Mouse (Mus musculus) neural tube, embryonic 15.5 days (tissue): Measurements from ENCODE around the gene Sh2d5. TPM values are rescaled to one million over a fixed set of nuclear protein-coding genes. Genes with fewer than 3 reads are reported as not detected.

ENCODE experiments used
- ATAC-seq: fragments of 200-750 bp; cut with Nextera tagmentation; 2 replicates; pipeline ENCODE4 v1.8.0; 2017; ENCODE audit warnings: mild to moderate bottlenecking, moderate TSS enrichment, moderate library complexity; ENCODE audit not compliant: low FRiP score
- H3K27ac ChIP-seq: fragments of 300-500 bp; sonication (generic); replicated peaks from 2 replicates; pipeline ENCODE4 v1.5.1; 2015; ENCODE audit warnings: mild to moderate bottlenecking, inconsistent platforms
- H3K27me3 ChIP-seq: fragments of 300-500 bp; sonication (generic); replicated peaks from 2 replicates; pipeline ENCODE4 v1.6.1; 2015; ENCODE audit warnings: inconsistent platforms
- H3K36me3 ChIP-seq: fragments of 300-500 bp; sonication (generic); 2 replicates; pipeline ENCODE4 v1.6.1; 2015; ENCODE audit warnings: inconsistent platforms
- H3K4me1 ChIP-seq: fragments of 300-500 bp; sonication (generic); 2 replicates; pipeline ENCODE4 v1.6.1; 2015; ENCODE audit warnings: inconsistent platforms
- H3K4me2 ChIP-seq: fragments of 300-500 bp; sonication (generic); 2 replicates; pipeline ENCODE4 v1.6.1; 2015; ENCODE audit warnings: inconsistent platforms, mild to moderate bottlenecking, moderate library complexity
- H3K4me3 ChIP-seq: fragments of 300-500 bp; sonication (generic); replicated peaks from 2 replicates; pipeline ENCODE4 v1.5.1; 2015; ENCODE audit warnings: mild to moderate bottlenecking, inconsistent platforms
- H3K9ac ChIP-seq: fragments of 300-500 bp; sonication (generic); replicated peaks from 2 replicates; pipeline ENCODE4 v1.6.1; 2015; ENCODE audit warnings: mild to moderate bottlenecking, inconsistent platforms
- H3K9me3 ChIP-seq: fragments of 300-500 bp; sonication (generic); replicated peaks from 2 replicates; pipeline ENCODE4 v1.6.1; 2016; ENCODE audit warnings: inconsistent platforms
- WGBS: fragments of 180-500 bp; shearing (Covaris S2); methylation state at CpG from one replicate; pipeline ENCODE4 v1.1.7; 2015; ENCODE audit warnings: mixed read lengths; 5-methylcytosine and 5-hydroxymethylcytosine counted together
- polyA plus RNA-seq: library from polyadenylated mRNA; unstranded; fragments of >200 nt; fragmentation: Nextera tagmentation; extraction: Ambion mirVana; gene quantifications from 2 replicates; pipeline ENCODE4 v1.2.1, GENCODE M21; 2015

Gene Sh2d5
- polyA plus RNA-seq, 1 experiment from 2014 or later, result 19.9 TPM

DNA sequence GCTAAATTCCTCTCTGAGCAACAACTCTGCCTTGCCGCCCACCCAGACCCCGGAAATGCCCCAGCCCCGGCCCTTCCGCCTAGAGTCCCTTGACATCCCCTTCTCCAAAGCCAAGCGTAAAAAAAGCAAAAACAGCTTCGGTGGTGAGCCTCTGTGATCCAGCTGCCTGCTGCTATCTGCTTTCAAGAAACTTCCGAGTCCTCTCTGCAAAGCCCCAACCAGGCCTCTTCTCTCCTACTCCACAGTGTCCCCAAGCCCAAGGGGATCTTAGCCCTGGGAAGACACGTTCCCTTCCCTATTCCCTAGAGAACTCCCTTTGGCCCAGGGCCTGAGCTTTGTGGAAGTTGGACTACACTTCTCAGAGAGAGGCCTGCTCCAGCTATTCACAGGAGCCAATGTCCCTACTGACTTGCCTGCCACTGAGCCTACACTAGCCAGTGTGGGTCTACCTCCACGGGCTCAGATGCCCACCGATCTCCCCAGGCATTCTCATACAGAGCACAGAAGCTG is 51.1 kb downstream of the Sh2d5 start:
- no peaks in the 10 kb centered on the region for H3K9me3 ChIP-seq
- peaks cover 24% of the 10 kb centered on the region for H3K4me1 ChIP-seq
- no peak overlapping the region for H3K9ac ChIP-seq
- no peak overlapping the region for H3K27ac ChIP-seq
- H3K4me2 ChIP-seq, result no peak overlapping the region
- H3K4me3 ChIP-seq, result no peak overlapping the region
- no peak for ATAC-seq
- WGBS, result 87% methylated on average over 10 of the region's 10 CpGs
- H3K27me3 ChIP-seq, result no peaks in the 10 kb centered on the region
- H3K36me3 ChIP-seq, result no peaks in the 10 kb centered on the region

DNA sequence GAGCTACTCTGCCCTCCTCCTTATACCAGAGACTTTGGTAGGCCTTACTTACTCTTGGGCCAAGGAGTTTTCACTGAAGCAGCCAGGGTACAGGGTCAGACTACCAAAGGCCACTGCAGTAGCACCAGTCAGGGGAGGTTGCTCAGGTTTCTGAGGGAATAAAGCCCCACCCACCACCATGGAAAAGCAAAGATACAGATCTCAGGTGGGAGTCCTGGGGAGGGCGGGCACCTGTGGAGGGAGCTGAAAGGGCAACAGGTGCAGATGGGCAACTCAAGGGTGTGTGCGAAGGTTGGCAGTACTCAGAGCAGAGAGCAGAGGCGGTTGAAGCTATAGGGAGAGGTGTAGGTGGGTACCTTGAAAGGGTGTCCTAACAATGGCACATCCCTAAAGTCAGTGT is 52.8 kb downstream of the Sh2d5 start:
- no peak for ATAC-seq
- Histone ChIP-seq H3K27me3 (no peaks in the 10 kb centered on the region), H3K4me1 (peaks cover 38% of the 10 kb centered on the region), H3K27ac (no peak overlapping the region), H3K9ac (no peak overlapping the region), H3K9me3 (no peaks in the 10 kb centered on the region), H3K4me2 (no peak overlapping the region), H3K36me3 (peaks cover 6% of the 10 kb centered on the region; the same call in 1 of the 2 replicates), H3K4me3 (no peak overlapping the region)
- 96% methylated on average over 3 of the region's 3 CpGs for WGBS

DNA sequence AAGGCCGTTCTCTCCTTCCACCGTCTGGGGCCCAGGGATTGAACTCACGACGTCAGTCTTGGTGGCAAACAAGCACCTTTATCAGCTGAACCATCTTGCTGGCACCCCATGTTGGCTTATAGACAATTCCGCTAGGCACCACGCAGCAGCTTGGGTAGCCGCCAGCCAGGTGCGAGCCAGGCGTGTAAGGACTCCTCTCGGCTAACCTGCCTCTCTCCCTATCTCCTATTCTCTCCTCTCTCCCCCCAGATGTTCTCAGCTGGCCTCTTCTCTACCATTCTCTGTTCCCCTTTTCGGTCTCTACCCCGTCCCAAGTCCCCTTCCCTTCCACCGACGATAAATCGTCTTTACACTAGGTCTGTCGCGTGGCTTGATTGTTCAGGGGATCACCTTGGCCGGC is 53.5 kb downstream of the Sh2d5 start:
- Histone ChIP-seq H3K4me3 (peak overlapping the region; percentile 95), H3K9me3 (no peaks in the 10 kb centered on the region), H3K4me2 (peak overlapping the region; percentile 94), H3K4me1 (peaks cover 38% of the 10 kb centered on the region), H3K36me3 (peaks cover 12% of the 10 kb centered on the region), H3K9ac (peak overlapping the region; percentile 76), H3K27me3 (no peaks in the 10 kb centered on the region), H3K27ac (peak overlapping the region; percentile 84)
- 17% methylated on average over 18 of the region's 18 CpGs for WGBS
- ATAC-seq, result no peak

DNA sequence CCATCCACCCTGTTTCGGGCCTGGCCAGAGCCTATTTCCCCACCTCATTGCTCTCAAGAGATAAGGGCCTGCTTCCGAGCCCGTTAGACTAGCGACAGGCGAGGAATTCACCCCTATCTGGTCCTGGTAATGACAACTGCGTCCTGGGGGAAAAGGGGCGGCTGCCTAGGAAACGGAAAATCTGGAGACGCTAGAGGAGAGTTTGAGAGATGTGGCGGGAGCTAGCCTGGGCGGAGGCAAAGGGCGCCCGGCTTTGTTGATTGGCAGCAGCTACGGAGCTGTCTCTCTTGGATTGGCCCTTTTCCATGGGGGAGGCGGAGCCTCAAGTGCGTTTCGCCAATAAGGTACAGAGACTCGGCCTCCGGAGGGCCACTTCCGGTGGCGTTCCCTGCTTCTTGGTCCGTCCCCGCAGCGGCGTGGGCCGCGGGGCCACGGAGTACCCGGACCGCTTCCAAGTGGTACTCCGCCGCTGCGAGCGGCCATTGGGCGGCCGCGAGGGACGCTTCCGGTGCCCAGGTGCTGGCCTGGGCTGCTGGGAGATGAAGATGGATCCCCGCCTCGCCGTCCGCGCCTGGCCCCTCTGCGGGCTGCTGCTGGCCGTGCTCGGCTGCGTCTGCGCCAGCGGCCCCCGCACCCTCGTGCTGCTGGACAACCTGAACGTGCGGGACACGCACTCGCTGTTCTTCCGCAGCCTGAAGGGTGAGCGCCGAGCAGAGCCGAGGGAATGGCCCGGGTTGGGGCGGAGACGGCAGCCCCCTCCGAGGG is 54.3 kb downstream of the Sh2d5 start, which contains the start of gene Ddost:
Gene Ddost (plus strand): TSS at position 391 of the 765 bp plus-strand sequence.
- Histone ChIP-seq H3K4me3 (peak within 1 kb of the TSS; percentile 95), H3K9ac (peak within 1 kb of the TSS; percentile 97), H3K4me1 (peaks cover 38% of the 10 kb centered on the region), H3K36me3 (peaks cover 20% of the 10 kb centered on the region), H3K9me3 (no peaks in the 10 kb centered on the region), H3K27ac (peak within 1 kb of the TSS; percentile 88), H3K27me3 (no peaks in the 10 kb centered on the region), H3K4me2 (peak within 1 kb of the TSS; percentile 94)
- under 1% methylated on average over 60 of the region's 64 CpGs for WGBS
- peak; percentile 98 for ATAC-seq

DNA sequence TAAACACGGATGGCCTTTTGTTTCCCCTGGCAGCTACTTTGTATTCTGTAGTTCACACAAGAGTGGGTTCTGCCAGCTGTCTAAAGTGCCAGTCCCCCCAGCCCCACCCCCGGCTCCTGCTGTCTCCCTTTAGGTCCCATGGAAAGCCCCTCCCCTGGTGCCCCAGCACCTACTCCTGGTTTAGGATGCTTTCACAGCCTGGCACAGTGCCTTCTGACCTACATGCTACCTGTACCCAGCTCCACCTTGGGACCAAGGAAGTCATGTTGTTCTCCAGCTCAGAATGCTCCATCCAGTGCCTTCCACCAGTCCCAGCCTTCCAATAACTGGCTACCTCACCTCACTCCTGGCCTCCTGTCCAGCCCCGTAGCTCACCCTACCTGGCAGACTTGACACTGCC is 56.8 kb downstream of the Sh2d5 start:
- WGBS, result 74% methylated on average over 3 of the region's 3 CpGs
- Histone ChIP-seq H3K36me3 (peaks cover 43% of the 10 kb centered on the region), H3K4me3 (no peak overlapping the region), H3K4me1 (peaks cover 38% of the 10 kb centered on the region), H3K27me3 (no peaks in the 10 kb centered on the region), H3K27ac (no peak overlapping the region), H3K9me3 (no peaks in the 10 kb centered on the region), H3K9ac (no peak overlapping the region), H3K4me2 (peak overlapping the region; percentile 11; the same call in 1 of the 2 replicates)
- ATAC-seq, result no peak

DNA sequence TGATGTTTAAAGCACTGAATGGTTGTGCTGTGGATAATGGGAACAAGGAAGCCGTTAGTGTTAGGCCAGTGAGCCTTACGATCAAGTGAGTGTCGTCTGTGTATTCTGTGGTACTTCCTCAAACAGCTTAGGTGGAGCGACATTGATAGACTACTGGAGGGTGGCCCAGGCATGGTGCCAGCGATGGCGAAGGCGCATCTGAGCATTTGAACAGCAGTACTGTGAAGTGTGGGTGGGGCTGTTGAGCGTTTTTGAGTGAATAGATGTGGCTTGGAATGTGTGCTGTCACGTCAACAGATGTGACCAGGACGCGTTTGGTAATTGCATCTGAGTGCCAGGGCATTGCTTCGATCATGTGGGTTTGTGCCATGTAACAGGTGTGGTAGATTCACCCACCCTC is 57.5 kb downstream of the Sh2d5 start:
- no peak for ATAC-seq
- H3K4me2 ChIP-seq, result no peak overlapping the region
- H3K4me3 ChIP-seq, result no peak overlapping the region
- H3K36me3 ChIP-seq, result peaks cover 51% of the 10 kb centered on the region
- H3K9me3 ChIP-seq, result no peaks in the 10 kb centered on the region
- H3K4me1 ChIP-seq, result peaks cover 38% of the 10 kb centered on the region
- no peaks in the 10 kb centered on the region for H3K27me3 ChIP-seq
- H3K9ac ChIP-seq, result no peak overlapping the region
- WGBS, result 88% methylated on average over 12 of the region's 12 CpGs
- H3K27ac ChIP-seq, result no peak overlapping the region

DNA sequence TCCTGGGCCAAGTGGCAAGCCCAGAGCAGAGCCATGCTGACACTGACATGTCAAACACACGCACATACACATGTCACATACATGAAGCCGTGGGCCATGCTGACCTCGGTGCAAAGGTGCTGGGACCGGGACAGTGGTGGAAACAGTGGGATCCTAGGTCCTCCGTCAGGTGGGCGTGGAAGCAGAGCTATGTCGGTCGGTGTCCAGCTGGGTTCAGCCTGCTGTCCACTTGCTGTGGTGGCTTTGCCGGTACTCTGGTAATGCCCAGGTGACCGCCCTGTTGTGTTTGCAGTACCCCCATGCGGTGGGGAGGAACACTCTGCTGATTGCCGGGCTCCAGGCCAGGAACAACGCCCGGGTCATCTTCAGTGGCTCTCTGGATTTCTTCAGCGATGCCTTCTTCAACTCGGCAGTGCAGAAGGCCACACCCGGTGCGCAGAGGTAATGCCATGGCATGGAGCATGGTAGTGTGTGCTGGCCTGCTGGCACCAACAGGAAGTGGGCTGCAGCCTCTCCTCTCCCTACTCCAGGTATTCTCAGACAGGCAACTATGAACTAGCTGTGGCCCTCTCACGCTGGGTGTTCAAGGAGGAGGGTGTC is 60.2 kb downstream of the Sh2d5 start:
- H3K4me2 ChIP-seq, result no peak overlapping the region
- no peak overlapping the region for H3K9ac ChIP-seq
- H3K4me1 ChIP-seq, result peaks cover 22% of the 10 kb centered on the region
- WGBS, result 96% methylated on average over 19 of the region's 19 CpGs
- peaks cover 77% of the 10 kb centered on the region for H3K36me3 ChIP-seq
- H3K27me3 ChIP-seq, result no peaks in the 10 kb centered on the region
- H3K4me3 ChIP-seq, result no peak overlapping the region
- no peaks in the 10 kb centered on the region for H3K9me3 ChIP-seq
- ATAC-seq, result no peak
- H3K27ac ChIP-seq, result no peak overlapping the region

Other genes with a start within 250 kb of the Sh2d5 start
- 157 and 167 TPM in 2 replicates for gene Hp1bp3, start 34.1 kb upstream of the Sh2d5 start, polyA plus RNA-seq
- gene Kif17, start within 50 bp of the Sh2d5 start, polyA plus RNA-seq, result 5.0 and 5.2 TPM in 2 replicates
- 217 and 246 TPM in 2 replicates for gene Ddost, start 54.3 kb downstream of the Sh2d5 start, polyA plus RNA-seq
- gene Pink1, start 75.9 kb downstream of the Sh2d5 start, polyA plus RNA-seq, result 87.9 and 103 TPM in 2 replicates
- 10.1 and 11.9 TPM in 2 replicates for gene Cda, start 117.6 kb downstream of the Sh2d5 start, polyA plus RNA-seq
- 13.9 and 14.3 TPM in 2 replicates for gene Fam43b, start 146.1 kb downstream of the Sh2d5 start, polyA plus RNA-seq
- 20.0 and 21.8 TPM in 2 replicates for gene Mul1, start 184.3 kb downstream of the Sh2d5 start, polyA plus RNA-seq
- gene Camk2n1, start 203.9 kb downstream of the Sh2d5 start, polyA plus RNA-seq, result 18.9 and 23.1 TPM in 2 replicates